Mouse (Mus musculus) embryo, embryonic 11 days (tissue): ENCODE results near the gene Fyb.

Experiments
- DNase-seq: peaks from one replicate; pipeline ENCODE4 v3.0.0-alpha.2; 2015

The Fyb gene

GRCm38 (mm10) chr15:6522653-6523167, at the start of gene Fyb:
TSS of gene Fyb (plus strand) at chr15:6522853.
- no peak for DNase-seq

GRCm38 (mm10) chr15:6483561-6483960, 39.1 kb upstream of the Fyb start:
- DNase-seq = no peak

GRCm38 (mm10) chr15:6492386-6492785, 30.3 kb upstream of the Fyb start:
- DNase-seq = no peak

- DNase-seq = no peak
These were observed 24.1 kb upstream of the Fyb start for GRCm38 (mm10) chr15:6498396-6499070.

GRCm38 (mm10) chr15:6500787-6501186, 21.9 kb upstream of the Fyb start:
- DNase-seq = peak; percentile 5

GRCm38 (mm10) chr15:6517525-6517924, 5.1 kb upstream of the Fyb start:
- DNase-seq = no peak

- DNase-seq = no peak
These were observed 3.0 kb upstream of the Fyb start for GRCm38 (mm10) chr15:6519417-6520255.

- no peak for DNase-seq
These were observed 2.0 kb upstream of the Fyb start for GRCm38 (mm10) chr15:6520505-6521155.

- no peak for DNase-seq
These were observed 2.1 kb downstream of the Fyb start for GRCm38 (mm10) chr15:6524801-6525200.

GRCm38 (mm10) chr15:6525386-6525785, 2.7 kb downstream of the Fyb start:
- no peak for DNase-seq

GRCm38 (mm10) chr15:6533858-6534343, 11.2 kb downstream of the Fyb start:
- DNase-seq = no peak

GRCm38 (mm10) chr15:6534592-6534991, 11.9 kb downstream of the Fyb start:
- DNase-seq = no peak

GRCm38 (mm10) chr15:6539639-6540338, 17.1 kb downstream of the Fyb start:
- no peak for DNase-seq

- no peak for DNase-seq
These were observed 26.3 kb downstream of the Fyb start for GRCm38 (mm10) chr15:6548911-6549310.

GRCm38 (mm10) chr15:6551875-6552274, 29.2 kb downstream of the Fyb start:
- DNase-seq = no peak

GRCm38 (mm10) chr15:6554742-6555141, 32.1 kb downstream of the Fyb start:
- DNase-seq = no peak

GRCm38 (mm10) chr15:6555536-6555935, 32.9 kb downstream of the Fyb start:
- peak; percentile 12 for DNase-seq

GRCm38 (mm10) chr15:6556272-6556671, 33.6 kb downstream of the Fyb start:
- no peak for DNase-seq

GRCm38 (mm10) chr15:6556911-6557310, 34.3 kb downstream of the Fyb start:
- no peak for DNase-seq

GRCm38 (mm10) chr15:6557552-6557951, 34.9 kb downstream of the Fyb start:
- DNase-seq = no peak

GRCm38 (mm10) chr15:6559188-6559587, 36.5 kb downstream of the Fyb start:
- DNase-seq = no peak

- no peak for DNase-seq
These were observed 38.0 kb downstream of the Fyb start for GRCm38 (mm10) chr15:6560696-6561095.

- DNase-seq = no peak
These were observed 39.5 kb downstream of the Fyb start for GRCm38 (mm10) chr15:6562161-6562560.
